Mouse (Mus musculus): ENCODE results near the gene Atp10a. TPM values are rescaled to one million over a fixed set of nuclear protein-coding genes. Genes with fewer than 3 reads are reported as not detected.

The Atp10a gene
- polyA plus RNA-seq, 1 experiment from 2014 or later = 4.0 TPM

DNA sequence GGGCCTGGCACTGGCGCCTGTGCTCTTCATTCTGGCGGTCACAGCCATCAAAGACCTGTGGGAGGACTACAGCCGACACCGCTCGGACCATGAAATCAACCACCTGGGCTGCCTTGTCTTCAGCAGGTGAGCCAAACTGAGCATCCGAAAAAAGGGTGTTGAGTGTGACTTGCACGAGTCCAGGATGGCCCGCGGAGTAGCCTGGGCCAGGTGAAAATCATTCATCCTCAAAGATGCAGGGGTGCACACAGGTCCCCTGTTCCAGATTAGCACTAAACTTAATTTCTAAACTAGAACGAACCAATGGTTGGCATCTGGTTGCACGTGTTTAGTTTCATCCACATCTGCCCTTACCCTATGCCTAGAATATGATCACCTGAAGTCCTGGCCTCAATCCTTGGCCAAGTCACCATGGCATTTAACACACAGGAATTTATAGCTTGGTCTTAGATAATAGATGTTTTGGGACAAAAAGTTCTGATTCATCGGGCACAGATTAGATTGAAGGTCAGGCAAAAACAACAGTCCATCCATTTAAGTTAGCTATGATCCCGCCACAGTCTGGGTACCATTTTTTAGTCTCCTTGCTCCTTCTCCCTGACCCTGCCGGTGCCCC lies 2.9 kb downstream of the Atp10a start:
- H3K4me2 ChIP-seq = peak overlapping the region; percentile 94
- ATAC-seq (ENCODE audit: insufficient read depth, low FRiP score, low read depth) = no peak
- 23% methylated on average over 14 of the region's 14 CpGs for WGBS
- no peaks in the 10 kb centered on the region for H3K27me3 ChIP-seq (replicated peaks)
- H3K9ac ChIP-seq = peak overlapping the region; percentile 65
- peak overlapping the region; percentile 74 for H3K4me3 ChIP-seq (replicated peaks)
- 0 out of 2 replicates have a peak, but pooled peaks cover 8% of the 10 kb centered on the region for H3K4me1 ChIP-seq
- no peaks in the 10 kb centered on the region for H3K9me3 ChIP-seq
- H3K27ac ChIP-seq = peak overlapping the region; percentile 81; the same call in 1 of the 2 replicates
- H3K36me3 ChIP-seq = no peaks in the 10 kb centered on the region

DNA sequence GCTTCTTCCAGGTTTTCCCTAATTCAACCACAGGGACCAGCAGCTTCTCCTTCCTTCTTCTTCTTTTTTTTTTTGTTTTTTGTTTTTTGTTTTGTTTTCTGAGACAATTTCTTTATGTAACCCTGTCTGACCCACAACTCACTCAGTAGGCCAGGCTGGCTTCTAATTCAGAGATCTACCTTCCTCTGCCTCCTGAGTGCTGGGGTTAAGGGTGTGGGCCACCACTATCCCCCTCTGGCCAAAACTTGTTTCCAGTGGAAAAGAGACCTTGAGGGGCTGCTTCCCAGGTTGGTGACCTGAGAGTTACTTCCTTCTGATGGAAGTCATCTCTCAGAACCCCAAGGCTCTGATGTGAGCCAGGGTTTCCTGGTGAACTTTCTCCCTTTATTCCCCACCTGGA lies 4.1 kb downstream of the Atp10a start:
- H3K4me2 ChIP-seq = peak overlapping the region; percentile 30; the same call in 1 of the 2 replicates
- ATAC-seq (ENCODE audit: insufficient read depth, low FRiP score, low read depth) = no peak

DNA sequence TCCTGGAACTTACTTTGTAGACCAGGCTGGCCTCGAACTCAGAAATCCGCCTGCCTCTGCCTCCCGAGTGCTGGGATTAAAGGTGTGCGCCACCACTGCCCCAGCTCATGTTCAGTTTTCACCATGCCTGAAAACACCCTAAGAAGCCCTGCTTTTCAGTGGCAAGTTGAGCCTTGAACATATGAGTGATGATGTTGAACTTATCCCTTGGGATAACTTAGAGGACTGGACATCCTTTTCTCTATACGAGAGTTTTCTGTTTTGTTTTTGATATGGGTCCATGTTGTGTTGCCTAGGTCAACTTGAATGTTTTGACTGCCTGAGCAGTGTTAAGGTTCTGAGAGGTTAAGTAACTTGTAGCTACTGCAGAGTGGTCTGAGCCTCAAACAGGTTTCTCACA lies 4.7 kb downstream of the Atp10a start:
- 87% methylated on average over 5 of the region's 5 CpGs for WGBS
- H3K4me3 ChIP-seq (replicated peaks) = no peak overlapping the region

More for the DNA sequence above, 4.1 kb downstream of the Atp10a start:
- Histone ChIP-seq H3K27me3 (replicated peaks) (no peaks in the 10 kb centered on the region), H3K27ac (no peak overlapping the region), H3K4me1 (0 out of 2 replicates have a peak, but pooled peaks cover 8% of the 10 kb centered on the region), H3K4me3 (replicated peaks) (no peak overlapping the region), H3K9me3 (no peaks in the 10 kb centered on the region), H3K9ac (no peak overlapping the region), H3K36me3 (no peaks in the 10 kb centered on the region)

DNA sequence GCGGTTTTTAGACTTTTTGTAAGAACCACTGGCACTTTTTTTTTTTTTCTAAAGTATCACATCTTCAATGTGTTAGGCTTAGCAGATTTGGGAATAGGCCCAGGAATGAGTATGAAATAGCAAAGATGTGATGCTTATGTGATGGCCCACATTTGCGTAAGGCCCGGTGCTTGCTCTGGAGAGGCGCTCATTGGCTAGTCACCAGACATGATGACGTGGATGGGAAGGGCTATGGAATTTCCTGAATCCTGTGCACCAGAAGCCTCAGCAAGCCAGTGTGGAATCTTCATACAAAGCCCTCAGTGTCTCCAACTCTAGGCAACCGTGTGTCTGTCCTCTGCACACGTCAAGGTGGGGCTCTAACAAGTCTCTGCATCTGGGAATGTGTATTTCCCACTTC lies 5.1 kb downstream of the Atp10a start:
- WGBS = 87% methylated on average over 7 of the region's 7 CpGs
- Histone ChIP-seq H3K4me3 (replicated peaks) (no peak overlapping the region), H3K27ac (no peak overlapping the region), H3K9ac (no peak overlapping the region), H3K36me3 (no peaks in the 10 kb centered on the region), H3K27me3 (replicated peaks) (no peaks in the 10 kb centered on the region), H3K4me1 (0 out of 2 replicates have a peak, but pooled peaks cover 8% of the 10 kb centered on the region), H3K4me2 (no peak overlapping the region), H3K9me3 (no peaks in the 10 kb centered on the region)
- no peak for ATAC-seq (ENCODE audit: insufficient read depth, low FRiP score, low read depth)

More for the DNA sequence above, 4.7 kb downstream of the Atp10a start:
- Histone ChIP-seq H3K27me3 (replicated peaks) (no peaks in the 10 kb centered on the region), H3K36me3 (no peaks in the 10 kb centered on the region), H3K9ac (no peak overlapping the region), H3K9me3 (no peaks in the 10 kb centered on the region), H3K4me2 (no peak overlapping the region), H3K27ac (no peak overlapping the region), H3K4me1 (0 out of 2 replicates have a peak, but pooled peaks cover 8% of the 10 kb centered on the region)
- ATAC-seq (ENCODE audit: insufficient read depth, low FRiP score, low read depth) = no peak

DNA sequence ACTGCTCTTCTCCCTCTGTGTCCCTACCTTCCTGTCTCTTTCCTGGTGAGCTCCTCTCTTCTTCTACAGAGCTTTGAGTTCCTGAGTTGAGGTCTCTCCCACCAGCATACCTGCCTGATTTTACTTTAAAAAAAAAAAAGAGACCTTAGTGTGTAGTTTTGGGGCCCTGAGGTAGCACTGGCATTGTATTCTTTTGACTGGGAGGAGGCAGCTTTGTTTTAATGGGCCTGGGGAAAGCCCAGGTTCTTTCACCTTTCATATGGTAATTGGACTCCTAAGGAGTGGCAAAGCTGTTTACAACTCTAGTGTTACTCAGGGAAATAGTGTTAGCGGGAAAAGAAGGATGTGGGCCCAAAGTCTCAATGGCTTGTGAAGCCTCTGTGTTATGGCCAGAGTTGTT lies 12.7 kb downstream of the Atp10a start:
- no peak overlapping the region for H3K4me3 ChIP-seq (replicated peaks)
- H3K9ac ChIP-seq = no peak overlapping the region
- no peak overlapping the region for H3K4me2 ChIP-seq
- no peaks in the 10 kb centered on the region for H3K9me3 ChIP-seq
- ATAC-seq (ENCODE audit: insufficient read depth, low FRiP score, low read depth) = no peak
- H3K36me3 ChIP-seq = no peaks in the 10 kb centered on the region; the same call in 1 of the 2 replicates
- no peaks in the 10 kb centered on the region for H3K4me1 ChIP-seq
- no peak overlapping the region for H3K27ac ChIP-seq
- 68% methylated on average over 1 of the region's 1 CpGs for WGBS
- H3K27me3 ChIP-seq (replicated peaks) = no peaks in the 10 kb centered on the region

DNA sequence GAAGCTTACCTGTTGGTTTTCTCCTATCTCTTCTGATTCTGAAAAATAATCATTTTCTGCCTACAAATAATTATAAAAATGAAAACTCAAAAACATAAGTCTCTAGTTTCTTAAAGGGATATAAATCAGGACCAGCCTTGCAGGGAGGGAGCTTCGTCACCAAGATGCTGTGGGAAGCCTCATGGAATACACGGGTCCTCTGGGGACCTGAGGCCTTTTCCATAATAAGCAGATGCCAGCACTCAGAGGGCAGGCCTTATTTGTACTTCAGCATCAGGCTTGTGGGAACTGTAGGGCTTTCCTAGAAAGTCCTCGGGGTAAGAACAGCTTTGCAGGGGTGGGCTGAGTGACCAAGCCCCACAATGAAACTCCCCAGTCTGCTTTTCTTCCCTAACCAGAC lies 20.1 kb downstream of the Atp10a start:
- ATAC-seq (ENCODE audit: insufficient read depth, low FRiP score, low read depth) = no peak
- Histone ChIP-seq H3K4me2 (no peak overlapping the region), H3K36me3 (no peaks in the 10 kb centered on the region; the same call in 1 of the 2 replicates), H3K27ac (no peak overlapping the region), H3K27me3 (replicated peaks) (no peaks in the 10 kb centered on the region), H3K9ac (no peak overlapping the region), H3K9me3 (no peaks in the 10 kb centered on the region), H3K4me1 (0 out of 2 replicates have a peak, but pooled peaks cover 4% of the 10 kb centered on the region), H3K4me3 (replicated peaks) (no peak overlapping the region)
- WGBS = 54% methylated on average over 3 of the region's 3 CpGs

DNA sequence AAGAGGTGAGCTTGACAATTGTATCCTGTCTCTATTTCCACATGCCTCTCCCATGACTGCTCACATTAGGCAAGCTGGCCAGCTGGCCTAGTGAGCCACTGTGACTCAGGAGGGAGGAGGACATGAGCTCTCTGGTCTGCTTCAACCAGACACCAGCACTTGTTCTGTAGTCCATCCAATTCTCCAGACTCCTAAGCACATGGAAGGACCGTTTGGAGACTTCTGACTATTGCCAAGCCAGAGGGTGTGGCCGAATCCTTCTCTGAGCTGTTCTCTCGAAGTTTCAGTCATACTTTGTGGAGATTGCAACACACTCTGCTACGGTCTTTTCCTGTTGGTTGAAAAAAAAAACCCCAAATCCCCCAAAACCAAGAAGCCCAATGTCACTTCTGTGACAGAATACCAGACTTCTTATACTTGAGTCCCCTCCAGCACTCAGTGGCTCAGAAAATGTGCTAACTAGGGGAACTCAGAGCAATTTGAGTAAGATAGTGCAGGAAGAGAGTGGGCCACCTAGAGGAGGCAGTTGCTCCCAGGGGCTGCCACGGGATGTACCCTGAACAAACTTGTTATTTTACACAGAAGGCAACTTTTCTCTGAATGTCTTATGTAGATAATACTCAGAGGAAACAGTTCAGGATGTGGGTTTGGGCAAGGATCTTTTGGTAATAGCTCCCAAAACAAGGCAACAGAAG lies 21.3 kb downstream of the Atp10a start:
- 46% methylated on average over 5 of the region's 5 CpGs for WGBS
- H3K4me3 ChIP-seq (replicated peaks) = no peak overlapping the region
- H3K27me3 ChIP-seq (replicated peaks) = no peaks in the 10 kb centered on the region
- no peak overlapping the region for H3K27ac ChIP-seq
- 0 out of 2 replicates have a peak, but pooled peaks cover 4% of the 10 kb centered on the region for H3K4me1 ChIP-seq
- H3K9ac ChIP-seq = no peak overlapping the region
- H3K36me3 ChIP-seq = no peaks in the 10 kb centered on the region
- ATAC-seq (ENCODE audit: insufficient read depth, low FRiP score, low read depth) = no peak
- H3K4me2 ChIP-seq = no peak overlapping the region
- no peaks in the 10 kb centered on the region for H3K9me3 ChIP-seq

DNA sequence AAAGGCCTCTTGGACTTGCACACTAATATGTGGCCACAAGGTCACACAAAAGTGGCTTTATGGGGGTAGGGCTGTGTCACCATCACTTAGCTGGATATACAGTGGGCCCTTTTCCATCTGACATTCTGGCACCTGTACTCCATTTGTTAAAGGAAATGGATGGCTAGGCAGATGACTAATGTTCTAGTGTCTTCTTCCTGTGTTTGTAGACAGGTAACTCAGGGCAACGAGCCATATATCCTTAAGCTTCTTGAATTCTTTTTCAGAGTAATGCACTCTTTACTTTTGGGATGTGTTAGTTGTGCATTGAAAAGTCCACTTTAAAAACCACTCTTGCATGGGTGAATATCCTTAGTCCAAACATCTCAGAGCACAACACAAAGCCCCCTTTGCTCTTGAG lies 30.0 kb downstream of the Atp10a start:
- Histone ChIP-seq H3K27ac (no peak overlapping the region), H3K27me3 (replicated peaks) (no peaks in the 10 kb centered on the region), H3K9ac (no peak overlapping the region), H3K4me2 (no peak overlapping the region), H3K4me3 (replicated peaks) (no peak overlapping the region), H3K36me3 (no peaks in the 10 kb centered on the region), H3K4me1 (no peaks in the 10 kb centered on the region), H3K9me3 (no peaks in the 10 kb centered on the region)
- no peak for ATAC-seq (ENCODE audit: insufficient read depth, low FRiP score, low read depth)
- WGBS = 52% methylated on average over 1 of the region's 1 CpGs

DNA sequence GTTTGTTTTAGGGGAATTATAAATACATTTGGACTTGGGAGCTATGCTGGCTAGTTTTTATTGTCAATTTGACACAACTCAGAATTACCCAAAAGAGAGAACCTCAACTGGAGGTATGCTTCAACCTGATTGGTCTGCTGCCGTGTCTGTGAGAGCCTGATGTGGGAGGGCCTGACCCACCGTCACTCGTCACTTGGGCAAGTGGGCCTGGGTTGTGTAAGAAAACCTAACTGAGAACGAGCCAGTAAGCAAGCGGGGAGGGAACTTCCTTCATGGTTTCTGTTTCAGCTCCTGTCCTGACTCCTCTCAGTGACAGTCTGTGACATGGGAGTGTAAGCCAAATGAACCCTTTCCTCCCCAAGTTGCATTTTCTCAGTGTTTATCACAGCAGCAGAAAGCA lies 30.6 kb downstream of the Atp10a start:
- Histone ChIP-seq H3K4me1 (no peaks in the 10 kb centered on the region), H3K27me3 (replicated peaks) (no peaks in the 10 kb centered on the region), H3K27ac (no peak overlapping the region), H3K9ac (no peak overlapping the region), H3K4me2 (no peak overlapping the region), H3K4me3 (replicated peaks) (no peak overlapping the region), H3K9me3 (no peaks in the 10 kb centered on the region), H3K36me3 (no peaks in the 10 kb centered on the region)
- 55% methylated on average over 5 of the region's 5 CpGs for WGBS
- ATAC-seq (ENCODE audit: insufficient read depth, low FRiP score, low read depth) = no peak

DNA sequence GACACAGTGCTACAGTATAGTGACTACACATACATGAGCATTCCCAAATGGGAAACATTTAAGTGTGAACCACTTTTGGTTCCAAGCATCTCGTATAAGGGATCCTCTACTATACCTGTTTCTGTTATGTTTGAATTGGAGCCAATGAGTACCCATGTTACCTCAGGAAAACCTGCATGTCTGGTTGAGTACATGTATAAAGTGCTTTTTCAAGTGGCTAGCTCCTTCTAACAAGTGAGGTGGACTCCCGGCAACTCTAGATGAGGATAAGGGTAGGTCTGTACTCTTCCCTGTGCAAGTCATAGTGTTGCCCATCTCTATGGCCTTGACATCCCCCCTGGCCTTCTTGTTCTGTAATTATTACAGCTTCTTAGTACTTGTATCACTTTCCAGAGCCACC lies 31.0 kb downstream of the Atp10a start:
- Histone ChIP-seq H3K27me3 (replicated peaks) (no peaks in the 10 kb centered on the region), H3K4me1 (no peaks in the 10 kb centered on the region), H3K9me3 (no peaks in the 10 kb centered on the region), H3K27ac (no peak overlapping the region), H3K4me3 (replicated peaks) (no peak overlapping the region), H3K36me3 (no peaks in the 10 kb centered on the region), H3K4me2 (no peak overlapping the region), H3K9ac (no peak overlapping the region)
- 83% methylated on average over 2 of the region's 2 CpGs for WGBS
- no peak for ATAC-seq (ENCODE audit: insufficient read depth, low FRiP score, low read depth)

DNA sequence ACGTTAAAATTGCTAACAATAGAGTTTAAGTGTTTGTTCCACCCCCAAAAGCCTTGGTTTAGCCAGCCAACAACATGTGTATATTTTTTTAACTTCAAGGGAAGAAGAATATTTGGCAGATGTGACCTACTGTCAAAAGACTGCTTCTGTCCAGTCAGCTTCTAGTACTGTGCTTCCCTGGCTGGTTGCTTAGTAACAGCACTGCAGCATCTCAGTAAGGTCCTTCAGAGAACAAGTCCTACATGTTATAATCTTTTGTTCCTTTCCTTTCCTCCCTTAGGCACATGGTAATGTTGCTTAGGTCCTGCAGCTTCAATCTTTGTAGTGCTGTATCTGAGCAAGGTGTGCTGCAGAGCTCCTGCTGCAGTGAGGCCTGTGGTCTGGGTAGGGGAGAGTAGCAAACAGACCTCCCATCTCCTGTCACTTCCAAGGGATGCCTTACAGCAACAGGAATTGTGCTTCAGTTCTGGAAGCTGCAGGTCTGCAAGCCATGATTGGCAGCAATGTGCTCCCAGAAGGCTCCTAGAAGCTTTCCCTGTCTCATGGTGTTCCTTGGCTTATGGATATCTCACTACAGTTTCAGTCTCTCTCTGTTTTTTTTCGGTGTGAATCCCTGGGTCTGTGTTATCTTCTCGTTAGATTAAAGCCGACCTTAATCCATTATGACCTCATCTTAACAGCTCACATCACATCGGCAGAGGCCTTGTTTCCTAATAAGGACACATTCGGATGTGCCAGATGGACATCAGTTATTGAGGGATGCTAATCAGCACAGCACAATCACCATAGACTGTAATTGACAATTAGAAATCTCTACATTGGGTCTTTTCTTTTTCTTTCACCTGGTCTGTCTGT lies 34.3 kb downstream of the Atp10a start:
- WGBS = 55% methylated on average over 6 of the region's 6 CpGs
- no peaks in the 10 kb centered on the region for H3K36me3 ChIP-seq
- no peaks in the 10 kb centered on the region for H3K9me3 ChIP-seq
- peaks cover 6% of the 10 kb centered on the region; the same call in 1 of the 2 replicates for H3K4me1 ChIP-seq
- H3K9ac ChIP-seq = no peak overlapping the region
- no peak overlapping the region for H3K4me2 ChIP-seq
- ATAC-seq (ENCODE audit: insufficient read depth, low FRiP score, low read depth) = no peak
- H3K27me3 ChIP-seq (replicated peaks) = no peaks in the 10 kb centered on the region
- no peak overlapping the region for H3K4me3 ChIP-seq (replicated peaks)
- H3K27ac ChIP-seq = no peak overlapping the region

Data from stomach, embryonic 15.5 days (tissue).